Comparison of ENCODE assay signal across 7 mouse cellular contexts in the genomic region with DNA sequence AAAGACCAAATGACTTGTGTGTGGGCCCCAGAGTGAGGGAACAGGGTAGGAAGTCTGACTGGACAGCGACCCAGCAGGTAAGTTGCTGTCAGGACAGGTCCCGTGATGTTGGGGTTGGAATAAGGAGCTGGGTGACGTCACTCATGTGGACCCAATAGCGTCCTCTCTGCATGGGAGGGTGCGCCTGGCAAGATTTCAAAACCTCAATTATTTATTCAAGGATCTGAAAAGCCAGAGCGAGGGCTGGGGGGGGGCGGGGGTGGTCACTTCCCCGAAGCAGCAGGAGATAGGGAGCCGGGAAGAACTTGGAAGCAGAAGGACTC. TPM values are rescaled to one million over a fixed set of nuclear protein-coding genes. Genes with fewer than 3 reads are reported as not detected.
DNase-seq lines count a peak whose midpoint lies in the region; ATAC-seq lines count a peak whose summit lies in the region.

No protein-coding gene starts in this region.

- peak; percentile 42 for DNase-seq in urinary bladder, postnatal 14 days (ENCODE audit: low spot score)
- no peak for DNase-seq in urinary bladder, postnatal 25 days (ENCODE audit: low spot score)
- peak; percentile 41 to 49 for DNase-seq in kidney, postnatal 36 days
- DNase-seq in thymus, postnatal 10 days (ENCODE audit: low spot score in 2 of 2) = no peak
- no peak for DNase-seq in T-cell, adult 2 months (ENCODE audit: low spot score)

- no peaks in the 10 kb centered on the region for H3K36me3 ChIP-seq in forebrain, embryonic 12.5 days (replicated peaks)
- H3K36me3 ChIP-seq in neural tube, embryonic 13.5 days = no peaks in the 10 kb centered on the region

- peak overlapping the region; percentile 98 for H3K4me2 ChIP-seq in forebrain, embryonic 12.5 days
- H3K4me2 ChIP-seq in neural tube, embryonic 13.5 days = peak overlapping the region; percentile 85

- no peak overlapping the region for H3K27ac ChIP-seq in forebrain, embryonic 12.5 days
- no peak overlapping the region for H3K27ac ChIP-seq in neural tube, embryonic 13.5 days (replicated peaks)

- WGBS in forebrain, embryonic 12.5 days = under 1% methylated on average over 9 of the region's 9 CpGs
- 1% methylated on average over 9 of the region's 9 CpGs for WGBS in neural tube, embryonic 13.5 days

- peaks cover 65% of the 10 kb centered on the region for H3K27me3 ChIP-seq in forebrain, embryonic 12.5 days
- peaks cover 58% of the 10 kb centered on the region for H3K27me3 ChIP-seq in neural tube, embryonic 13.5 days

- no peak overlapping the region for H3K9ac ChIP-seq in forebrain, embryonic 12.5 days
- H3K9ac ChIP-seq in neural tube, embryonic 13.5 days = 0 out of 2 replicates have a peak overlapping the region, but pooled peaks have one; percentile 71

- no peaks in the 10 kb centered on the region for H3K9me3 ChIP-seq in forebrain, embryonic 12.5 days
- H3K9me3 ChIP-seq in neural tube, embryonic 13.5 days = no peaks in the 10 kb centered on the region

- peak overlapping the region; percentile 61 for H3K4me3 ChIP-seq in forebrain, embryonic 12.5 days (replicated peaks)
- H3K4me3 ChIP-seq in neural tube, embryonic 13.5 days = peak overlapping the region; percentile 59

- peaks cover 24% of the 10 kb centered on the region for H3K4me1 ChIP-seq in forebrain, embryonic 12.5 days
- H3K4me1 ChIP-seq in neural tube, embryonic 13.5 days (replicated peaks) = peaks cover 29% of the 10 kb centered on the region

- peak; percentile 10; the same call in 1 of the 2 replicates for ATAC-seq in forebrain, embryonic 12.5 days (ENCODE audit: low FRiP score)
- peak; percentile 12; the same call in 1 of the 2 replicates for ATAC-seq in neural tube, embryonic 13.5 days (ENCODE audit: low read depth)

RNA-seq across cellular contexts. Expression of a gene that starts 0.9 kb away (rescaled TPM):
- polyA plus RNA-seq in forebrain, embryonic 12.5 days (2016; fragmentation: Nextera tagmentation; extraction: Ambion mirVana) = 0.14 and 0.29 TPM in 2 replicates
- 0.77 and 1.1 TPM in 2 replicates for polyA plus RNA-seq in neural tube, embryonic 13.5 days (2015; fragmentation: Nextera tagmentation; extraction: Ambion mirVana)

RNA-seq across cellular contexts. Expression of a gene that starts 1.3 kb away (rescaled TPM):
- 0.47 and 0.50 TPM in 2 replicates for polyA plus RNA-seq in forebrain, embryonic 12.5 days (2016; fragmentation: Nextera tagmentation; extraction: Ambion mirVana)
- 1.1 and 1.6 TPM in 2 replicates for polyA plus RNA-seq in neural tube, embryonic 13.5 days (2015; fragmentation: Nextera tagmentation; extraction: Ambion mirVana)

RNA-seq across cellular contexts. Expression of a gene that starts 27.4 kb away (rescaled TPM):
- polyA plus RNA-seq in forebrain, embryonic 12.5 days (2016; fragmentation: Nextera tagmentation; extraction: Ambion mirVana) = 1.3 TPM in 2 replicates
- 1.9 and 2.7 TPM in 2 replicates for polyA plus RNA-seq in neural tube, embryonic 13.5 days (2015; fragmentation: Nextera tagmentation; extraction: Ambion mirVana)

RNA-seq across cellular contexts. Expression of a gene that starts 49.7 kb away (rescaled TPM):
- 0.74 and 0.80 TPM in 2 replicates for polyA plus RNA-seq in forebrain, embryonic 12.5 days (2016; fragmentation: Nextera tagmentation; extraction: Ambion mirVana)
- polyA plus RNA-seq in neural tube, embryonic 13.5 days (2015; fragmentation: Nextera tagmentation; extraction: Ambion mirVana) = 0.25 and 0.28 TPM in 2 replicates

Comparison
In these comparisons a context has a peak if more than half of its experiments do, and no peak if none do; other contexts are left out.
1. DNase-seq: peak in urinary bladder, postnatal 14 days (single experiment) and kidney, postnatal 36 days (2 of 2); none in urinary bladder, postnatal 25 days (single experiment), thymus, postnatal 10 days (0 of 2) and T-cell, adult 2 months (single experiment).